9 mouse cellular contexts compared by ENCODE assay signal in the genomic region with DNA sequence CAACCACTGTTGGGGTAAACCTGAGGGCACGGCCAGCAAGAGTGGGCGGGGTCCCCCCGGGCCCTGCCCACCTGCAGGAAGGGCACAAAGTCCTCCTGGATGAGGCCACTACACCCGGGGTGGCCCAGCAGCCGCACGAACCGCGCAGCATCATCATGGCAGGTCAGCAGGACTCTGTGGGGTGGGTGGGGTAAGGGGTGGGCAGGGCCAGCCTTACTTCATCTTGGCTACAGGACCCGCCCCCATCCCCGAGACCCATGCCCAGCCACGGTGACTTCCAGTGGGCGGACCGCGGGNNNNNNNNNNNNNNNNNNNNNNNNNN. TPM values are rescaled to one million over a fixed set of nuclear protein-coding genes. Genes with fewer than 3 reads are reported as not detected.
DNase-seq lines count a peak whose midpoint lies in the region; ATAC-seq and TF ChIP-seq lines count a peak whose summit lies in the region.
"Had no signal": no experiment of that assay in that cellular context is flagged by ENCODE, and none has a peak within 500 bp of the region (broad histone marks: within the 10 kb centered on the region; RNA-seq: fewer than 3 reads in every experiment).

No protein-coding gene starts in this region.

- peaks cover 37% of the 10 kb centered on the region for H3K36me3 ChIP-seq in lung, embryonic 14.5 days (ENCODE audit: insufficient read depth)
- H3K36me3 ChIP-seq in hindbrain, embryonic 16.5 days (ENCODE audit: control insufficient read depth, insufficient read depth, low read length), result peaks cover 33% of the 10 kb centered on the region
- peaks cover 33% of the 10 kb centered on the region for H3K36me3 ChIP-seq in midbrain, embryonic 15.5 days (replicated peaks)

- 0 out of 2 replicates have a peak overlapping the region, but pooled peaks have one; percentile 1 for H3K4me3 ChIP-seq in lung, embryonic 14.5 days (ENCODE audit: low read depth, low read length)
- peak overlapping the region; percentile 21; the same call in 1 of the 2 replicates for H3K4me3 ChIP-seq in hindbrain, embryonic 16.5 days (ENCODE audit: low read length)
- H3K4me3 ChIP-seq in midbrain, embryonic 15.5 days, result peak overlapping the region; percentile 12; the same call in 1 of the 2 replicates

- H3K9ac ChIP-seq in lung, embryonic 14.5 days, result no peak overlapping the region
- no peak overlapping the region for H3K9ac ChIP-seq in hindbrain, embryonic 16.5 days (ENCODE audit: low read depth, low read length)
- H3K9ac ChIP-seq in midbrain, embryonic 15.5 days, result no peak overlapping the region

- 78% methylated on average over 14 of the region's 14 CpGs for WGBS in lung, embryonic 14.5 days
- WGBS in hindbrain, embryonic 16.5 days, result 71% methylated on average over 14 of the region's 14 CpGs
- WGBS in midbrain, embryonic 15.5 days, result 83% methylated on average over 14 of the region's 14 CpGs

- H3K27me3 ChIP-seq in lung, embryonic 14.5 days (ENCODE audit: insufficient read depth, low read length), result no peaks in the 10 kb centered on the region
- H3K27me3 ChIP-seq in hindbrain, embryonic 16.5 days (replicated peaks; ENCODE audit: control insufficient read depth, insufficient read depth, low read length), result no peaks in the 10 kb centered on the region
- no peaks in the 10 kb centered on the region for H3K27me3 ChIP-seq in midbrain, embryonic 15.5 days (replicated peaks)

- no peaks in the 10 kb centered on the region for H3K4me1 ChIP-seq in lung, embryonic 14.5 days (ENCODE audit: insufficient read depth)
- no peaks in the 10 kb centered on the region for H3K4me1 ChIP-seq in hindbrain, embryonic 16.5 days (ENCODE audit: control insufficient read depth, insufficient read depth, low read depth, low read length)
- no peaks in the 10 kb centered on the region for H3K4me1 ChIP-seq in midbrain, embryonic 15.5 days

- no peak for TF ChIP-seq CTCF in lung, embryonic 14.5 days (IDR thresholded peaks at IDR 0.05; ENCODE audit: low read depth)

- ATAC-seq in lung, embryonic 14.5 days (ENCODE audit: insufficient read depth), result no peak
- ATAC-seq in hindbrain, embryonic 16.5 days, result no peak; the same call in 1 of the 2 replicates
- no peak for ATAC-seq in midbrain, embryonic 15.5 days (replicated peaks)
- ATAC-seq in CD4-positive, CD25-positive, alpha-beta regulatory T cell, adult 4 months, result no peak

- H3K9me3 ChIP-seq in lung, embryonic 14.5 days (ENCODE audit: low read depth, low read length), result peaks cover 31% of the 10 kb centered on the region
- H3K9me3 ChIP-seq in hindbrain, embryonic 16.5 days (ENCODE audit: control insufficient read depth, low read length), result peaks cover 30% of the 10 kb centered on the region
- H3K9me3 ChIP-seq in midbrain, embryonic 15.5 days, result peaks cover 15% of the 10 kb centered on the region

- DNase-seq in cerebellum, adult 9-11 months, result peak; percentile 86
- no peak for DNase-seq in cerebellum, adult 11-12 months
- no peak for DNase-seq in lung, embryonic 14.5 days
- DNase-seq in lung, postnatal 4 days, result no peak
- no peak for DNase-seq in cerebellum, adult 8-10 months

- H3K4me2 ChIP-seq in lung, embryonic 14.5 days, result no peak overlapping the region
- peak overlapping the region; percentile 33 for H3K4me2 ChIP-seq in hindbrain, embryonic 16.5 days (ENCODE audit: low read length)
- H3K4me2 ChIP-seq in midbrain, embryonic 15.5 days, result 0 out of 2 replicates have a peak overlapping the region, but pooled peaks have one; percentile 7

- H3K27ac ChIP-seq in lung, embryonic 14.5 days (ENCODE audit: low read depth), result no peak overlapping the region
- no peak overlapping the region for H3K27ac ChIP-seq in hindbrain, embryonic 16.5 days (ENCODE audit: low read depth, low read length)
- peak overlapping the region; percentile 42; the same call in 1 of the 2 replicates for H3K27ac ChIP-seq in midbrain, embryonic 15.5 days

RNA-seq across cellular contexts. Expression of a gene that starts 36.0 kb away (rescaled TPM):
- 123 and 139 TPM in 2 replicates for polyA plus RNA-seq in lung, embryonic 14.5 days (2014; fragmentation: Nextera tagmentation; extraction: Ambion mirVana)
- polyA plus RNA-seq in hindbrain, embryonic 16.5 days (2015; fragmentation: Nextera tagmentation; extraction: Ambion mirVana), result 149 and 160 TPM in 2 replicates
- 170 and 179 TPM in 2 replicates for polyA plus RNA-seq in midbrain, embryonic 15.5 days (2015; fragmentation: Nextera tagmentation; extraction: Ambion mirVana)
- polyA plus RNA-seq in CD4-positive, CD25-positive, alpha-beta regulatory T cell, adult 4 months (2017; shearing (Covaris generic)), result 10 to 100 TPM in 1 of 2 experiments, 1 to 10 TPM in 1; 9.7 to 12.9 TPM

RNA-seq across cellular contexts. Expression of a gene that starts 52.9 kb away (rescaled TPM):
- not detected in 2 replicates for polyA plus RNA-seq in lung, embryonic 14.5 days (2014; fragmentation: Nextera tagmentation; extraction: Ambion mirVana)
- polyA plus RNA-seq in hindbrain, embryonic 16.5 days (2015; fragmentation: Nextera tagmentation; extraction: Ambion mirVana), result not detected in 2 replicates
- not detected in 2 replicates for polyA plus RNA-seq in midbrain, embryonic 15.5 days (2015; fragmentation: Nextera tagmentation; extraction: Ambion mirVana)
- not detected for polyA plus RNA-seq in CD4-positive, CD25-positive, alpha-beta regulatory T cell, adult 4 months (2017; shearing (Covaris generic))
- polyA plus RNA-seq: C2C12 had no signal
